Mouse (Mus musculus): Measurements from ENCODE around the gene Gm49339. TPM values are rescaled to one million over a fixed set of nuclear protein-coding genes. Genes with fewer than 3 reads are reported as not detected.

The Gm49339 gene
- total RNA-seq, 2 experiments from 2014 or later: not detected

- H3K27ac ChIP-seq: no peak overlapping the region
- DNase-seq (ENCODE audit: extremely low spot score in 1 of 2, low spot score in 2 of 2): no peak
- H3K4me3 ChIP-seq: no peak overlapping the region
- TF ChIP-seq CTCF (IDR thresholded peaks at IDR 0.05): no peak
- intact Hi-C loops (cut with DNase I): no loop called here
Measured at GRCm38 (mm10) chr10:51526633-51527032, 46.2 kb downstream of the Gm49339 start.

GRCm38 (mm10) chr10:51528840-51529434, 48.5 kb downstream of the Gm49339 start:
- Histone ChIP-seq H3K27ac (no peak overlapping the region), H3K4me3 (no peak overlapping the region)
- DNase-seq (ENCODE audit: extremely low spot score in 1 of 2, low spot score in 2 of 2): no peak
- intact Hi-C loops (cut with DNase I): no loop called here
- no peak for TF ChIP-seq CTCF (IDR thresholded peaks at IDR 0.05)

GRCm38 (mm10) chr10:51529497-51529896, 49.1 kb downstream of the Gm49339 start:
- no peak overlapping the region for H3K4me3 ChIP-seq
- intact Hi-C loops (cut with DNase I): no loop called here
- no peak for DNase-seq (ENCODE audit: extremely low spot score in 1 of 2, low spot score in 2 of 2)
- no peak overlapping the region for H3K27ac ChIP-seq
- TF ChIP-seq CTCF (IDR thresholded peaks at IDR 0.05): no peak

- H3K27ac ChIP-seq: no peak overlapping the region
- intact Hi-C loops (cut with DNase I): no loop called here
- no peak overlapping the region for H3K4me3 ChIP-seq
- no peak for TF ChIP-seq CTCF (IDR thresholded peaks at IDR 0.05)
- no peak for DNase-seq (ENCODE audit: extremely low spot score in 1 of 2, low spot score in 2 of 2)
Measured at GRCm38 (mm10) chr10:51530813-51531212, 50.4 kb downstream of the Gm49339 start.

Other genes with a start within 250 kb of the Gm49339 start
- gene Lilr4b, start within 50 bp of the Gm49339 start, total RNA-seq (2021): not detected
- gene Lilrb4a, start 10.3 kb downstream of the Gm49339 start, total RNA-seq (2021): 1 to 10 TPM in 1 of 2 experiments, under 1 TPM in 1; 0.33 to 1.2 TPM
- not detected for gene Fam162b, start 109.9 kb downstream of the Gm49339 start, total RNA-seq (2021)
- not detected for gene Gprc6a, start 150.8 kb downstream of the Gm49339 start, total RNA-seq (2021)
- gene Rfx6, start 197.1 kb downstream of the Gm49339 start, total RNA-seq (2021): not detected

All from left cerebral cortex, adult 2 months (tissue).